Mouse (Mus musculus): ENCODE data around the gene Clec2l. TPM values are rescaled to one million over a fixed set of nuclear protein-coding genes. Genes with fewer than 3 reads are reported as not detected.

Clec2l gene
- polyA plus RNA-seq, 1 experiment: 1.1 TPM

DNA sequence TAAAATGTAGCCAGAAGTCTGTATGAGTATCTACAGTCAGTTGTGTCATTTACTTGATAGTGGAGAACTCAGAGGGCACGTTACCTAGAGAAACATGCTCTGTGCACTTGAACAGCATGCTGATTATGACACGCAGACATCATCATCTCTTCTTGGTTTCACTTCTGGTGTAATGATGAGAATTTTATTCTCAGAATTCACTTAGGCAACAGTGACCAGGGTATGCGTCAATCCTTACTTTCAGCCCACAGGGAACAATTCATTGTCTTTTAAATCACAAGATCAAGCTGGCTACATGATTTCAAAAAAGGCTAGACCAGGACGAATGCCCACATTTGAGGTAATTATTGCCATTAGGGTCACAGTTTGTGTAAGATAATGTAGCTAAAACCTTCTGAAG lies 27.7 kb downstream of the Clec2l start:
- DNase-seq: no peak
- 72% methylated on average over 4 of the region's 4 CpGs for WGBS

DNA sequence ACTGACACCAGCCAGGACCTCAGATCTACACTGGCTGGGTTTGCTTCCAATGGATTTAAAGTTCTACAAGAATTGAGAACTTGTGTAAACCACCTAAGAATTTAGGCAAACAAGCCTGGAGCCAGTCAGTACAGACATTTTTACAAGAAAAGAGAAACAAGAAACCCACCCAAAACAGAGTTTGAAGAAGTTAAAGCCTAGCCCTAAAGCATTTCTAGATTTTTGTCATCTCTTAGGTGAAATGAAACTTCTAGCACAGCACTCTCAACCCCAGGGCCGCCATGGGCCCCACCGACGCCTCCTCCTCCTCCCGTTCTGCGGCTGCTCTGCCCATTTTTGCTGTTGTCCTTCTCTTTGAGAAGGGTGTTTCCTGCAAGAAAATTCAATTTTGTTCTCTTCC lies 28.2 kb downstream of the Clec2l start:
- WGBS: 82% methylated on average over 5 of the region's 5 CpGs
- no peak for TF ChIP-seq POLR2A (IDR thresholded peaks at IDR 0.05; ENCODE audit: borderline replicate concordance, extremely low read depth, low read depth, low read length)
- TF ChIP-seq CTCF (IDR thresholded peaks at IDR 0.05; ENCODE audit: insufficient read depth, low read length): no peak
- Histone ChIP-seq H3K4me3 (replicated peaks; ENCODE audit: extremely low read depth, low read depth, low read length) (no peak overlapping the region), H3K4me1 (ENCODE audit: control insufficient read depth, insufficient read depth, low read length) (no peaks in the 10 kb centered on the region; the same call in 1 of the 2 replicates)
- DNase-seq: no peak

More for the DNA sequence above, 27.7 kb downstream of the Clec2l start:
- Histone ChIP-seq H3K4me3 (replicated peaks; ENCODE audit: extremely low read depth, low read depth, low read length) (no peak overlapping the region), H3K4me1 (ENCODE audit: control insufficient read depth, insufficient read depth, low read length) (no peaks in the 10 kb centered on the region; the same call in 1 of the 2 replicates)
- TF ChIP-seq POLR2A (IDR thresholded peaks at IDR 0.05; ENCODE audit: borderline replicate concordance, extremely low read depth, low read depth, low read length) (no peak), CTCF (IDR thresholded peaks at IDR 0.05; ENCODE audit: insufficient read depth, low read length) (no peak)

DNA sequence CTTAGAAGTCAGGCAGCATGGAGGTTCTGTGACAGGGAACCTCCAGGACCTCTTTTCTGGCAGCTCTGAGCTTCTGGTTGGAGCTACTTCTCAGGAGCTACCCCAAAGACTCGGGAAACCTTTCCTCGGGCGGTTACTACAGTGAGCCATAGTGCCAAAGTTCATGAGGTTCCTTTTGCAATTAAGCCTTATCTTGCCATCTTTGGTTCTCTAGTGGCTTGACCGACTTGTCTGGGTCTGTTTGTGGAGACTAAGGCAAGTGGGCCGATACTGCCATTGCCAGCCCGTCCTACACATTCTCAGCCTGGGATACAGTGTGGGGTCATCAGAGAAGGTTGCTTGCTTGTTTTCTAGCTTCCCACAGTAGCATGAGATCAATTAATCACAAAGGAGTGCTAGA lies 29.7 kb downstream of the Clec2l start:
- no peak for DNase-seq
- WGBS: 84% methylated on average over 6 of the region's 6 CpGs
- Histone ChIP-seq H3K4me1 (ENCODE audit: control insufficient read depth, insufficient read depth, low read length) (no peaks in the 10 kb centered on the region; the same call in 1 of the 2 replicates), H3K4me3 (replicated peaks; ENCODE audit: extremely low read depth, low read depth, low read length) (no peak overlapping the region)
- TF ChIP-seq POLR2A (IDR thresholded peaks at IDR 0.05; ENCODE audit: borderline replicate concordance, extremely low read depth, low read depth, low read length): no peak
- TF ChIP-seq CTCF (IDR thresholded peaks at IDR 0.05; ENCODE audit: insufficient read depth, low read length): no peak

DNA sequence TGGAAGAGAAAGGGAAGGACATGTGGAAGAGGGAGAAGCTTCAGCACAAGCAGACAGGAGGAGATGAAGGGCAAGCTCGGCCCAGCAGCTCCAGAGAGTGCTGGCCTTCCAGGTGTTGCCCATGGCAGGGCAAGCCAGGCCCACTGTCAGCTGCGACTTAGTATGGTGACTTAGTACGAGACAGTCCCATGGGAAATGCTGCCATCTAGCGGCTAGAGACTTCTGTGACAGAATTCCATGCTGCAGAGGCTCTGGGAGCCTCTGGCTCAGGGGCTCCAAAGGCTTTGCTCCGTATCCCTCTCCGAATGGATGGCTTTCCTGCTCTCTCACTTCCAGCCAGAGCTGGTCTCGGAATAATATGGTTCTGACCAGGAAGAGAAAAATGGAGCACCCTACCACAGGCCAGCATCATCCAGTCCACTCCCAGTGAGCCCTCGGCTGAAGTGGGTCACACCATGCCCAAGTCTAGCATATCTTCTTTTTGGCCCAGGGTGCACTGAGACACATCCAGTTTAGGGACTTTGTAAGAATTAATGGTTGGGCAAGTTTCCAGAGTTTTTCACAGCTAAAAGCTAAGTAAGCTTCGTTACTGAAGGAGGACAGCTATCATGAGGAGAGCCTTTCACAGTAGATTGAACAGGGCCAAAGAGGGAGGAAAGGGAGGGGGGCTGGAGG lies 32.6 kb downstream of the Clec2l start:
- peak; percentile 74 for DNase-seq
- 24% methylated on average over 9 of the region's 9 CpGs for WGBS
- Histone ChIP-seq H3K4me1 (ENCODE audit: control insufficient read depth, insufficient read depth, low read length) (no peaks in the 10 kb centered on the region; the same call in 1 of the 2 replicates), H3K4me3 (replicated peaks; ENCODE audit: extremely low read depth, low read depth, low read length) (no peak overlapping the region)
- TF ChIP-seq POLR2A (IDR thresholded peaks at IDR 0.05; ENCODE audit: borderline replicate concordance, extremely low read depth, low read depth, low read length) (no peak), CTCF (IDR thresholded peaks at IDR 0.05; ENCODE audit: insufficient read depth, low read length) (peak; percentile 72)

DNA sequence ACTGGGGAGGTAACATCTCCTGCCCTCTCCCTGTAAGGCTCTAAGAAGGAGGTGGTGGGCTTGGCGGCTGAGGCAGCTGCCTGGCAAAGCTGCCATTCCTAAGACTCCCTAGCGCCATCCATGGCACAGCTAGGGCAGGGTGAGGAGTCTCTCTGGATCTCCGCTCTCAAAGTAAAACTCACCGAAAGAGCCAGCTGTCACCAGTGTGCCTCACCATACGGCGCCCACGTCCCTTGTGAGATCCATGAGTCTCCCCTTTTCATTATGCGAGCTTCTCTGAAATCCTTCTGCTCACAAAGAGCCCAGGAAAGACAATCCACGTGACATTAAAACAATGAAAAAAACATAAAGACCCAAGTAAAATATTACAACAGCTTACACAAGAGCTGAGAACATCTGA lies 33.7 kb downstream of the Clec2l start:
- TF ChIP-seq POLR2A (IDR thresholded peaks at IDR 0.05; ENCODE audit: borderline replicate concordance, extremely low read depth, low read depth, low read length) (no peak), CTCF (IDR thresholded peaks at IDR 0.05; ENCODE audit: insufficient read depth, low read length) (no peak)
- no peak overlapping the region for H3K4me3 ChIP-seq (replicated peaks; ENCODE audit: extremely low read depth, low read depth, low read length)
- H3K4me1 ChIP-seq (ENCODE audit: control insufficient read depth, insufficient read depth, low read length): no peaks in the 10 kb centered on the region; the same call in 1 of the 2 replicates
- WGBS: 88% methylated on average over 9 of the region's 9 CpGs
- DNase-seq: no peak

DNA sequence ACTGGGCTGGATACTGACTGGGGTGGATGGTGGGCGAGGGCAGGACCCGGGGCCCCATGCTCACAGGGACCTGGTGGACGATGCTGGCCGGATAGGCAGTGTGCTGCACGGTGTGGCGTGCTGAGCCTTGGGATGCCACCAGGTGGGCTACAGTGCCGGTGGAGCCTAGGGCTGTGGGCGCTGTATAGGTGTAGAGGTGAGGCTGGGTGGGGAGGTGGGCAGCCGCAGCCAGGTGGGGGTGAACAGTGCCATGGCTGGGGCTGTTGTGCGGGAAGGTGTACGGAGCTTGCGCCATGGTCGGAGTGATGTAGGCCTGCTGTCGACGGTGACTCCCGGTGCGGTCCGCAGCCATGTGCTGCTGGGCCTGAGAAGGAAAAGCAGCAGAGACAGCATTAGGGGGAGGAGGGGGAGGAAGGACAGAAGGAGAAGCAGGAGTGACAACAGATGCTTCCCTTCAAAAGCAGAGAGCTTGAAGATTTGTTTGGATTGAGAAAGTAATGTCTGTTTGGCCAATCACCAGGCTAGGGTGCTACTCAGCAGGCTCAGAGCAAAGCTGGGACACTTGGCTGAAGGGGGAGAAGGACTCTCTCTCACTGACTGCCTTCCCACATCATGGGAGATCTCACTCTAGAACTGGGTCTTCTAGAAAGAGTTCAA lies 35.5 kb downstream of the Clec2l start:
- DNase-seq: no peak
- 86% methylated on average over 18 of the region's 18 CpGs for WGBS
- TF ChIP-seq CTCF (IDR thresholded peaks at IDR 0.05; ENCODE audit: insufficient read depth, low read length) (no peak), POLR2A (IDR thresholded peaks at IDR 0.05; ENCODE audit: borderline replicate concordance, extremely low read depth, low read depth, low read length) (no peak)
- H3K4me1 ChIP-seq (ENCODE audit: control insufficient read depth, insufficient read depth, low read length): no peaks in the 10 kb centered on the region; the same call in 1 of the 2 replicates
- H3K4me3 ChIP-seq (replicated peaks; ENCODE audit: extremely low read depth, low read depth, low read length): no peak overlapping the region

DNA sequence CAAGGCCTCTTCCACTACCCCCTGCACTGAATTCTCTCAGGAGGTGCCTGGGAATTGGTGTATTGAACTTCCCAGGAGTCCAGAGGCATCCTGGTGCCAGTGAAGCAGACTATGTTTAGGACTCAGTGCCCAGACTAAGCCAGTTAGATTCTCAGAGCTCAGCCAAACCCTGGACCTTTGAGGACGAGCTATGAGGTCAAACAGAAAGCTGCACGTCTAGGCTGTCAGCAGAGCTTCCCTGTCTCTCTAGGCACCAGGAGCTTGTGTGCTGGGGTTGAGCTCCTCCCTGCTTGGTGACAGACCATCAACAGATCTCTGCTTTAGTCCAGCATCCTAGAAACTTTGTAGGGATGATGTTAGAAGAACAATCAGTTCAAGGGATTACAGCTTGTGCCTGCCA lies 38.6 kb downstream of the Clec2l start:
- DNase-seq: no peak
- Histone ChIP-seq H3K4me1 (ENCODE audit: control insufficient read depth, insufficient read depth, low read length) (no peaks in the 10 kb centered on the region), H3K4me3 (replicated peaks; ENCODE audit: extremely low read depth, low read depth, low read length) (no peak overlapping the region)
- TF ChIP-seq CTCF (IDR thresholded peaks at IDR 0.05; ENCODE audit: insufficient read depth, low read length) (no peak), POLR2A (IDR thresholded peaks at IDR 0.05; ENCODE audit: borderline replicate concordance, extremely low read depth, low read depth, low read length) (no peak)
- WGBS: 66% methylated on average over 2 of the region's 2 CpGs

DNA sequence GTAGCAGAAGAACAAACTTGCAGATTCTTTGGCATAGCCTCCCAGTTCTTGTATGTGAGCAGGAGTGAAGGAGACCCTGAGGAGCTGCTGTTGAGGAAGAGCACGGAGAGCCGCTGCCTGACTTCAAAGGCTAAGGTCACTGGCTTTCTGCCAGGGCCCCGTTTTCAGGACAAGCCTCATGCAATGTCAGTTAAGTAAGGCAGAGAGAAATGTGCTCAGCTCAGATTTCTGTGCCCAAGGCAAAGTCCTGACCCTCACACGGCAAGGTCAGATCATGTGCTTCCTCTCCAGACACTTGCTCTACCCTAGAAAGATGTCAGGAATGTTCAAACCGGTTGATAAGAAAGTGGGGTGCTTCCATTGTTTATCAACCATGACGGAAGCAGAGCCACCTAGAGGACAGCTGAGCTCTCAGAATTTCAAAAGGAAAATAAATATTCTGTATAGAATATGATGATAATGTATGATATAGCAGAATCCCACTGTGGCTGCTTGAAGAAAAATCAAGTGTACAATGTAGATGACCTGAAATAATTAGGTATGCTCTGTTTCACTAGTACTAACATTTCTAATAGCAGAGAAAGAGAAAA lies 40.0 kb downstream of the Clec2l start:
- TF ChIP-seq CTCF (IDR thresholded peaks at IDR 0.05; ENCODE audit: insufficient read depth, low read length): no peak
- TF ChIP-seq POLR2A (IDR thresholded peaks at IDR 0.05; ENCODE audit: borderline replicate concordance, extremely low read depth, low read depth, low read length): no peak
- WGBS: 22% methylated on average over 6 of the region's 6 CpGs
- Histone ChIP-seq H3K4me3 (replicated peaks; ENCODE audit: extremely low read depth, low read depth, low read length) (no peak overlapping the region), H3K4me1 (ENCODE audit: control insufficient read depth, insufficient read depth, low read length) (no peaks in the 10 kb centered on the region)
- no peak for DNase-seq

DNA sequence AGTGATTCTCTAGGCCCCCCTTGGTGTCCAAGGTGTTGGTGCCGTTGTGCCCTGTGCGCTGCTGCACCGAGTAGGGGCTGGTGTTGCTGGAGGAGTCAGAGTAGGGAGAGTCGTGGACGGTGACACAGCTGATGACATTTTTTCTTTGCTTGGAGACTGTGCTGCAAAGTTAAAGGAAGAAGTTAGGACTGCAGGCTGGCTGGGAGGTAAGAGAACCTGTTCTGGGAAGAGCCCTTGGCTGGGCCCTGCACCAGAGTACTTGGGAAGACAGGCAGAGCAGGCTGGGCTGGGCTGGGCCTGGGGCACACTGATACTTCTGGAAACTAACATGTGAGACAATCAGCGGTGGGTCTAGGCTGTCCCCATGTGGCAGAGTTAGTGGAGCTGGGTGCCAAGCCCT lies 40.7 kb downstream of the Clec2l start:
- Histone ChIP-seq H3K4me1 (ENCODE audit: control insufficient read depth, insufficient read depth, low read length) (no peaks in the 10 kb centered on the region), H3K4me3 (replicated peaks; ENCODE audit: extremely low read depth, low read depth, low read length) (no peak overlapping the region)
- no peak for DNase-seq
- 74% methylated on average over 6 of the region's 6 CpGs for WGBS
- no peak for TF ChIP-seq POLR2A (IDR thresholded peaks at IDR 0.05; ENCODE audit: borderline replicate concordance, extremely low read depth, low read depth, low read length)
- no peak for TF ChIP-seq CTCF (IDR thresholded peaks at IDR 0.05; ENCODE audit: insufficient read depth, low read length)
